Mouse (Mus musculus) hindbrain, postnatal 0 days (tissue): ENCODE data around the gene Rab3a. TPM values are rescaled to one million over a fixed set of nuclear protein-coding genes. Genes with fewer than 3 reads are reported as not detected.

Source experiments
- ATAC-seq: fragments of 200-750 bp; cut with Nextera tagmentation; 2 replicates; pipeline ENCODE4 v1.8.0; 2017; ENCODE audit warnings: mild to moderate bottlenecking, moderate TSS enrichment, moderate library complexity
- DNase-seq: peaks from one replicate; pipeline ENCODE4 v3.0.0-alpha.2; 2015; ENCODE audit warnings: low spot score
- H3K27ac ChIP-seq: fragments of 300-500 bp; sonication (generic); 2 replicates; pipeline ENCODE4 v1.5.1; 2014; ENCODE audit warnings: mild to moderate bottlenecking
- H3K27me3 ChIP-seq: fragments of 300-500 bp; sonication (generic); 2 replicates; pipeline ENCODE4 v1.6.1; 2014; ENCODE audit warnings: low read length, mixed read lengths; ENCODE audit not compliant: insufficient read depth
- H3K36me3 ChIP-seq: fragments of 300-500 bp; sonication (generic); 2 replicates; pipeline ENCODE4 v1.6.1; 2014; ENCODE audit warnings: low read length, mixed read lengths; ENCODE audit not compliant: insufficient read depth
- H3K4me1 ChIP-seq: fragments of 300-500 bp; sonication (generic); 2 replicates; pipeline ENCODE4 v1.6.1; 2014; ENCODE audit warnings: antibody characterized with exemption, low read length, mixed read lengths; ENCODE audit not compliant: insufficient read depth
- H3K4me2 ChIP-seq: fragments of 300-500 bp; sonication (generic); 2 replicates; pipeline ENCODE4 v1.6.1; 2014; ENCODE audit warnings: low read depth, mild to moderate bottlenecking, low read length, moderate library complexity, mixed read lengths
- H3K4me3 ChIP-seq: fragments of 300-500 bp; sonication (generic); 2 replicates; pipeline ENCODE4 v1.5.1; 2014; ENCODE audit warnings: low read length
- H3K9ac ChIP-seq: fragments of 300-500 bp; sonication (generic); replicated peaks from 2 replicates; pipeline ENCODE4 v1.6.1; 2014; ENCODE audit warnings: mild to moderate bottlenecking, low read length, moderate library complexity, mixed read lengths
- H3K9me3 ChIP-seq: fragments of 300-500 bp; sonication (generic); 2 replicates; pipeline ENCODE4 v1.6.1; 2016; ENCODE audit warnings: low read length, mixed read lengths
- CTCF ChIP-seq: IDR thresholded peaks from 2 replicates; pipeline ENCODE4 v1.5.1; 2016; ENCODE audit warnings: antibody characterized with exemption, control low read depth, low read depth
- WGBS: fragments of 180-500 bp; shearing (Covaris S2); extraction: QIAGEN DNeasy Blood & Tissue Kit; methylation state at CpG from one replicate; pipeline ENCODE4 v1.1.7; 2014; 5-methylcytosine and 5-hydroxymethylcytosine counted together
- polyA plus RNA-seq: library from polyadenylated mRNA; unstranded; fragments of >200 nt; fragmentation: Nextera tagmentation; extraction: Ambion mirVana; gene quantifications from 2 replicates; pipeline ENCODE4 v1.2.1, GENCODE M21; 2015
- total RNA-seq: library from RNA; depleted of rRNA; stranded (reverse); fragments of >200 nt; gene quantifications from 2 replicates; pipeline ENCODE4 v1.2.3, GENCODE M21; 2014

The Rab3a gene
- total and polyA plus RNA-seq, 2 experiments from 2014 or later, result 693 to 724 TPM

DNA sequence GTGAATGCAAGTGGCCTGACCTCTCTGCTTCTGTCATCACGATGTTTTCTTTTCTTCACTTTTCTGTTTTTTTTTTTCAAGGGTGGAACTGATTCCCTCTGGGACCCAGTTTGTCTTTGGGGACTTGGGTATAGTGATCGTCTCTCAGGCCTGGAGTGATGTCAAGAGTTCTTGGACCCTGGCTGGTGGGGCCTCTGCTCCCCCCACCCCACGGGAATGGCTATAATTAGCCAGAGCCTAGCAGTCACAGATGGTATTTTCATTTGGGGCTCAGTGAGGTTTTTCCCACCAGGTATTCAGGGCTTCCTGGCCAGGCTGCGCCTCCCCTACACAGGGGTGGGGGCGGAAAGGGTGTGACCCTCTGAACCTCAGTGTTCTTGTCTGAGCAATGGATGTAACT is 12.8 kb upstream of the Rab3a start:
- Histone ChIP-seq H3K27me3 (peaks cover 43% of the 10 kb centered on the region), H3K4me2 (no peak overlapping the region), H3K9ac (no peak overlapping the region), H3K36me3 (no peaks in the 10 kb centered on the region), H3K9me3 (no peaks in the 10 kb centered on the region), H3K27ac (no peak overlapping the region), H3K4me1 (peaks cover 7% of the 10 kb centered on the region), H3K4me3 (no peak overlapping the region)
- DNase-seq (no peak), ATAC-seq (no peak)
- 65% methylated on average over 5 of the region's 5 CpGs for WGBS
- TF ChIP-seq CTCF, result no peak

DNA sequence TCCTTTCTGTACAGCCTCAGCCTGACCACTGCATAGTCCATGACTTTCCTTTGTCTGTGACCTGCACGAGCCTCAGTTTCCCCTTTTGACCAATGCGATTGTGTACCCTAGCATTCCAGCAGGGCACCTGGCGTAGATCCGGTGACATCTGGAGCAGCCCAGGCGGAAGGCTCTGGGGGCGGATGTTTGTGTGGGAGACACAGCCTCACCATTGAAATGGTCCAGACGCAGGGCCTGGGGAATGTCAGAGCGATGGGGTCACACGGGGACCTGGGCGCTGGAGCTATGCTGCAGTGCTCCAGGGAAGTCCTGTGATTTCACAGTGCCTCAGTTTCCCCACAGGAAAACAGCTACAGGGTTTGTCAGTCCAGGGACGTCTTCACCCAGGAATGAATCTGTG is 12.3 kb upstream of the Rab3a start:
- DNase-seq (no peak), ATAC-seq (no peak)
- peaks cover 7% of the 10 kb centered on the region for H3K4me1 ChIP-seq
- TF ChIP-seq CTCF, result no peak
- WGBS, result 68% methylated on average over 11 of the region's 11 CpGs
- no peaks in the 10 kb centered on the region for H3K36me3 ChIP-seq
- H3K4me2 ChIP-seq, result no peak overlapping the region
- H3K9me3 ChIP-seq, result no peaks in the 10 kb centered on the region
- H3K27ac ChIP-seq, result no peak overlapping the region
- peaks cover 46% of the 10 kb centered on the region for H3K27me3 ChIP-seq
- H3K4me3 ChIP-seq, result no peak overlapping the region
- H3K9ac ChIP-seq, result no peak overlapping the region

GRCm38 (mm10) chr8:70742981-70743655 is 11.4 kb upstream of the Rab3a start:
- ATAC-seq (no peak), DNase-seq (no peak)
- TF ChIP-seq CTCF, result no peak
- H3K27me3 ChIP-seq, result peaks cover 49% of the 10 kb centered on the region
- peak overlapping the region; percentile 59 for H3K4me2 ChIP-seq
- no peak overlapping the region for H3K9ac ChIP-seq
- peak overlapping the region; percentile 38; the same call in 1 of the 2 replicates for H3K4me3 ChIP-seq
- H3K36me3 ChIP-seq, result no peaks in the 10 kb centered on the region
- H3K9me3 ChIP-seq, result no peaks in the 10 kb centered on the region
- no peak overlapping the region for H3K27ac ChIP-seq
- H3K4me1 ChIP-seq, result peaks cover 7% of the 10 kb centered on the region
- WGBS, result 5% methylated on average over 38 of the region's 38 CpGs

GRCm38 (mm10) chr8:70743656-70744590 is 10.6 kb upstream of the Rab3a start:
- Histone ChIP-seq H3K4me1 (peaks cover 7% of the 10 kb centered on the region), H3K36me3 (no peaks in the 10 kb centered on the region), H3K27ac (no peak overlapping the region), H3K27me3 (peaks cover 49% of the 10 kb centered on the region), H3K9ac (peak overlapping the region; percentile 41), H3K4me3 (peak overlapping the region; percentile 38), H3K4me2 (peak overlapping the region; percentile 59), H3K9me3 (no peaks in the 10 kb centered on the region)
- TF ChIP-seq CTCF, result no peak
- DNase-seq (peak; percentile 65), ATAC-seq (peak; percentile 43)
- 5% methylated on average over 48 of the region's 48 CpGs for WGBS

- TF ChIP-seq CTCF, result no peak
- no peaks in the 10 kb centered on the region for H3K9me3 ChIP-seq
- H3K27me3 ChIP-seq, result peaks cover 49% of the 10 kb centered on the region
- peaks cover 7% of the 10 kb centered on the region for H3K4me1 ChIP-seq
- no peak overlapping the region for H3K4me2 ChIP-seq
- DNase-seq (no peak), ATAC-seq (no peak)
- H3K36me3 ChIP-seq, result no peaks in the 10 kb centered on the region
- H3K4me3 ChIP-seq, result no peak overlapping the region
- no peak overlapping the region for H3K9ac ChIP-seq
- H3K27ac ChIP-seq, result no peak overlapping the region
- WGBS, result 60% methylated on average over 11 of the region's 11 CpGs
These were observed 9.7 kb upstream of the Rab3a start for GRCm38 (mm10) chr8:70744806-70745205.

GRCm38 (mm10) chr8:70745691-70746220 is 8.7 kb upstream of the Rab3a start:
- 58% methylated on average over 19 of the region's 19 CpGs for WGBS
- Histone ChIP-seq H3K27me3 (peaks cover 49% of the 10 kb centered on the region), H3K4me2 (no peak overlapping the region), H3K9me3 (no peaks in the 10 kb centered on the region), H3K4me1 (peaks cover 7% of the 10 kb centered on the region), H3K9ac (no peak overlapping the region), H3K27ac (no peak overlapping the region), H3K4me3 (no peak overlapping the region), H3K36me3 (no peaks in the 10 kb centered on the region)
- ATAC-seq, result 0 out of 2 replicates have a peak, but pooled peaks have one; percentile 9
- DNase-seq, result no peak
- no peak for TF ChIP-seq CTCF
